21 mouse cellular contexts compared by ENCODE assay signal in genomic region chr3:134489966-134490543, GRCm38 (mm10).
A peak's percentile ranks its signal among the peaks of the same experiment; 100 is the strongest.
DNase-seq lines count a peak whose midpoint lies in the region; ATAC-seq lines count a peak whose summit lies in the region.
"Had no signal": no experiment of that assay in that cellular context is flagged by ENCODE, and none has a peak within 500 bp of the region (broad histone marks: within the 10 kb centered on the region; RNA-seq: fewer than 3 reads in every experiment).

No protein-coding gene starts in this region.

- H3K27me3 ChIP-seq in forebrain, embryonic 11.5 days (ENCODE audit: control insufficient read depth, insufficient read depth, low read length): no peaks in the 10 kb centered on the region
- no peaks in the 10 kb centered on the region for H3K27me3 ChIP-seq in forebrain, embryonic 10.5 days (ENCODE audit: poor library complexity, severe bottlenecking)
- no peaks in the 10 kb centered on the region for H3K27me3 ChIP-seq in hindbrain, embryonic 16.5 days (replicated peaks; ENCODE audit: control insufficient read depth, insufficient read depth, low read length)
- H3K27me3 ChIP-seq: embryonic facial prominence, embryonic 12.5 days; kidney, embryonic 15.5 days had no signal

- H3K36me3 ChIP-seq in forebrain, embryonic 11.5 days (ENCODE audit: control insufficient read depth, insufficient read depth, low read length): no peaks in the 10 kb centered on the region
- H3K36me3 ChIP-seq in forebrain, embryonic 10.5 days (replicated peaks): no peaks in the 10 kb centered on the region
- H3K36me3 ChIP-seq in hindbrain, embryonic 16.5 days (ENCODE audit: control insufficient read depth, insufficient read depth, low read length): no peaks in the 10 kb centered on the region
- H3K36me3 ChIP-seq: embryonic facial prominence, embryonic 12.5 days; G1E; kidney, embryonic 15.5 days had no signal

- no peaks in the 10 kb centered on the region for H3K4me1 ChIP-seq in forebrain, embryonic 11.5 days (replicated peaks; ENCODE audit: control insufficient read depth, insufficient read depth, low read length)
- no peaks in the 10 kb centered on the region for H3K4me1 ChIP-seq in forebrain, embryonic 10.5 days
- no peaks in the 10 kb centered on the region for H3K4me1 ChIP-seq in hindbrain, embryonic 16.5 days (ENCODE audit: control insufficient read depth, insufficient read depth, low read depth, low read length)
- H3K4me1 ChIP-seq: embryonic facial prominence, embryonic 12.5 days; kidney, embryonic 15.5 days had no signal

- no peak overlapping the region for H3K27ac ChIP-seq in forebrain, embryonic 11.5 days (ENCODE audit: low read depth, low read length)
- H3K27ac ChIP-seq in forebrain, embryonic 10.5 days: no peak overlapping the region
- H3K27ac ChIP-seq in hindbrain, embryonic 16.5 days (ENCODE audit: low read depth, low read length): no peak overlapping the region
- H3K27ac ChIP-seq: embryonic facial prominence, embryonic 12.5 days; kidney, embryonic 15.5 days had no signal

- no peak overlapping the region for H3K4me3 ChIP-seq in forebrain, embryonic 11.5 days (ENCODE audit: low read depth, low read length)
- H3K4me3 ChIP-seq in forebrain, embryonic 10.5 days: no peak overlapping the region
- H3K4me3 ChIP-seq in hindbrain, embryonic 16.5 days (ENCODE audit: low read length): no peak overlapping the region
- H3K4me3 ChIP-seq: embryonic facial prominence, embryonic 12.5 days; kidney, embryonic 15.5 days; myocyte had no signal

- no peaks in the 10 kb centered on the region for H3K9me3 ChIP-seq in forebrain, embryonic 11.5 days (ENCODE audit: control insufficient read depth, low read length)
- no peaks in the 10 kb centered on the region for H3K9me3 ChIP-seq in forebrain, embryonic 10.5 days
- H3K9me3 ChIP-seq in hindbrain, embryonic 16.5 days (ENCODE audit: control insufficient read depth, low read length): no peaks in the 10 kb centered on the region
- H3K9me3 ChIP-seq: embryonic facial prominence, embryonic 12.5 days; G1E; kidney, embryonic 15.5 days had no signal

- WGBS in forebrain, embryonic 11.5 days: 76% methylated on average over 5 of the region's 5 CpGs
- 89% methylated on average over 5 of the region's 5 CpGs for WGBS in forebrain, embryonic 10.5 days
- 61% methylated on average over 5 of the region's 5 CpGs for WGBS in hindbrain, embryonic 16.5 days

- no peak for DNase-seq in forebrain, embryonic 11.5 days (ENCODE audit: low spot score)
- DNase-seq in forebrain, embryonic 10.5 days (ENCODE audit: extremely low spot score, low spot score): no peak
- DNase-seq in retina, postnatal 1 day: peak; percentile 7
- DNase-seq in retina, embryonic 14.5 days (ENCODE audit: low spot score): no peak
- DNase-seq in cerebellum, postnatal 10 days: no peak
- no peak for DNase-seq in cerebellum, adult 11-12 months
- DNase-seq: adrenal gland, postnatal 14 days; cerebellum, adult 2 months; gastrocnemius, postnatal 36 days; kidney, postnatal 4 days; lung, adult 18-20 months; lung, postnatal 14 days; thymus, postnatal 14 days had no signal

- no peak overlapping the region for H3K4me2 ChIP-seq in forebrain, embryonic 11.5 days (ENCODE audit: low read depth, low read length, severe bottlenecking)
- no peak overlapping the region for H3K4me2 ChIP-seq in hindbrain, embryonic 16.5 days (ENCODE audit: low read length)
- H3K4me2 ChIP-seq: embryonic facial prominence, embryonic 12.5 days; kidney, embryonic 15.5 days; liver, embryonic 11.5 days had no signal

- H3K9ac ChIP-seq in forebrain, embryonic 11.5 days (ENCODE audit: low read length): no peak overlapping the region
- H3K9ac ChIP-seq in hindbrain, embryonic 16.5 days (ENCODE audit: low read depth, low read length): no peak overlapping the region
- H3K9ac ChIP-seq: embryonic facial prominence, embryonic 12.5 days; kidney, embryonic 15.5 days had no signal

- peak; percentile 45 for ATAC-seq in forebrain, embryonic 11.5 days (replicated peaks; ENCODE audit: low FRiP score)
- 0 out of 2 replicates have a peak, but pooled peaks have one; percentile 20 for ATAC-seq in hindbrain, embryonic 16.5 days
- ATAC-seq: CD4-positive, CD25-positive, alpha-beta regulatory T cell, adult 4 months; intestine, postnatal 0 days had no signal
